Mouse (Mus musculus): ENCODE data around the gene Lgals2.
A peak's percentile ranks its signal among the peaks of the same experiment; 100 is the strongest.

The Lgals2 gene

DNA sequence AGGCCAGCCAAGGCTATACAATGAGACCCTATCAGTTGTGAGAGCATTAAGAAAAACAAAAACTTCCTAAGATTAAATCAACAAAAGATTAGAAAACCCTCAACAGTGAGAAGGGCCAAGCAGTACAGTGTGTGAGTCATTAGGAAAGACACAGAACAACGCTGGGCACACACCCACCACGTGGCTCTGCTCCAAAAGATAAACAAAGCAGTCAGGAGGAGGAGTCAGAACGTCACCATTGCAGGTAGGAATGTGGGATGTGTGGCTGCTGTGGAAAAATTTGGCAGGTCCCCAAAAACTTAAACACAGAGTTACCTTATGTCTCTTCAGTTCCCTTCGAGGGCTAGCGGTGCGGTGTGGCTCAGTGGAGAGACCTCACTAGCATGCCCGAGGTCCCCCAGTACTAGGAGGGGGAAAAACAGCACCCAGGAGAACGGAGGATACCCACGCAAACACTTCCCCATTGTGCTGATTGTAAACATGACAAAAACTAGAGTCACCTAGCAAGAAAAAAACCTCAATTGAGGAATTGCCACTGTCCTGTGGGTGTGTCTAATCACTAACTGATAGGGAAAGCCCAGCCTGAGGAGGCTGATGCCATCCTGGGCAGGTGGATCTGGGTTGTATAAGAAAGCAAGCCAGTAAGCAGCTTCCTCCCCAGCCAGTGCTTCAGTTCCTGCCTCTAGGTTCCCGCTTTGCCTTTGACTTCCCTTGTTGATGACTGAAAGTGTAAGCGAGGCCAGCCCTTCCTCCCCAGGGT is 39.8 kb downstream of the Lgals2 start:
- peak; percentile 40 for DNase-seq (ENCODE audit: low read depth)

DNA sequence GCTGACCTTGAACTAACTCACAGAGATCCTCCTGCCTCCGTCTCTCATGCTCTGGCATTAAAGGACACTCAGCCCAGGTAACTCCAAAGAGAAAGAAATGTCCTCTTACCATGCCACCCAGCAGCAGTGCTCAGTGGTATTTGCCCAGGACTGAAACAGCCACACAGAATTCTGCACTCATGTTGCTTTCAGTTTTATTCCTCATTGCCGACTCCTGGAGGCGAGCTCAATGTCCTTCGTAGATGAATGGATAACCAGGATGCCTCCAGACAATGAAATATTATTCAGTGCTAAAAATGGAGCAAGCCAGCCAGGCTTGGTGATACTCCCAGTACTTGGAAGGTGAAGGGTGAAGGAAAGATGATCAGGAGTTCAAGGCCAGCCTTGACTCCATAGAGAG is 41.7 kb downstream of the Lgals2 start:
- no peak for DNase-seq (ENCODE audit: low read depth)

DNA sequence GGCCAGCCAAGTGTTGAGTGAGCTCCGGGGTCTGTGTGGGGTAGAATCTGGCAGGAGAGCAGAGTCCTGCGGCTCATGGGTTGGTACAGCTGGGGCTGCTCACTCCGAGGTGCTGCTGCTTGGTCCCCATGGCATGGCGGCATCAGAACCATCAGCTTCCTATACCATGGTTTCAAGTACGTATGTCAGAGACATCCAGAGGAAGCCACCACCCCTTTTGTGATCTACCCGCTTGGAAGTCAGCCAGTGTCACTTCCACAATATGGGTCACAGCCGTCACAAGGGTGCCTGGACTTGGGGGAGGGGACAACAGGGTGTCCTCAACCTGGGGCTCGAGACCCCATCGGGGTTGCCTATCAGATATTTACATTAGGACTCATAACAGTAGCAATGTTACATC is 45.2 kb downstream of the Lgals2 start:
- DNase-seq (ENCODE audit: low read depth), result peak; percentile 43

DNA sequence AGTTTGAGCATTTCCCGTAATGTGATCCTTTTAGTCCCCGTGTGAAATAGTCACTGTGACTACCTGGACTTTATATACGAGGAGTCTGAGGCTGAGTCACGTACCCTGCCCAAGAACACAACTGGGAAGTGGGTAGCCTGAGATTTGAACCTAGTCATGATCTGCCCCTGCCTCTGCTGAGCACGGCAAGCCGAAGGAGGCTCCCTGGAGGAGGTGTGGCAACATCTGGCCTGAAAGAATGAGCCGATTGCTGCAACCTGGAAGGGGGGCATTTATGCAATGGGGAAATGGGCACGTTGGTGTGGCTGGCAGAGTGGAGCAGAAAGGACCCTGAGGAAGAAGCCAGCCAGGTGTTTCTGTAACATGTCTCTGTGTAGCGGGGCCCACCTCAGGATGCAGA is 45.6 kb downstream of the Lgals2 start:
- no peak for DNase-seq (ENCODE audit: low read depth)

- DNase-seq (ENCODE audit: low read depth), result no peak
These were observed 46.3 kb downstream of the Lgals2 start for GRCm38 (mm10) chr15:78808980-78809379.

GRCm38 (mm10) chr15:78807141-78807540 is 48.2 kb downstream of the Lgals2 start:
- no peak for DNase-seq (ENCODE audit: low read depth)

- DNase-seq (ENCODE audit: low read depth), result no peak
These were observed 48.7 kb downstream of the Lgals2 start for GRCm38 (mm10) chr15:78806614-78807013.

DNA sequence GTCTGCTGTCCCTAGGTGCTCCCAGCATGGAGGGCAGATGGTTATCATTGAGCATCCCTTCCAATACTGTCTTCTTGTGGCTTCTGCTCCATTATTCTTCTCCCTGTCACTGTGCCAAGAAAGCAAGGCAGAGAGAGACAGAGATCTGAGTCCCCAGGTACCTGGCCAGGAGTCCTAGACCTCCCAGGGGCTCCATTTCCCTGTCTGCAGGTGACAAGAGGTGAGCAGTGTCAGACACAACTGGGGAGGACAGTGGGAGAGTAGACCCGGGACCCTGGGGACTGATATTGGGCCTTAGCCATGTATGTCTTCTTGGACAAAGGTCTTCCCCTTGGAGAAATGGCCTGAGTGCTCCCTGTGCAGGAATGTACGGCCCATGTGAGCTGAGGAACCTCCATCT is 50.0 kb downstream of the Lgals2 start:
- no peak for DNase-seq (ENCODE audit: low read depth)

DNA sequence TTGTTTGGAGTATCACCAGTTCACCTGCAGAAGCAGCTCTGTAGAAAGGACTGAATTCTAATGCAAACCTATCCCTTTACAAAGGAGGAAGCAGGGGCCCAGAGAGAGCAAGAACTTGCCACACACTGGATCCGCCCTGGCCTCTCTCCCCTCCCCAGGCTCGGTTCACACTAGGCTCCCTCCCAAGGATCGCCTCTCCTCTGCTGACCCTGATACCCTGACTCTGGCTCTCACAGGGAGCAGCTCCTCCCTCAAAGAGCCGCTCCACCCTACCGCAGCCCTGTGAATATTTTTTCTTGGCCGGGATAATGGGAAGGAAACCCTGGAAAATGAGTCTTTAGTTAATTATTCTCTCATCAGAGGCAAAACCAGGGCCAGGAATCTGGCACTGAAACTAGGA is 51.0 kb downstream of the Lgals2 start:
- no peak for DNase-seq (ENCODE audit: low read depth)

DNA sequence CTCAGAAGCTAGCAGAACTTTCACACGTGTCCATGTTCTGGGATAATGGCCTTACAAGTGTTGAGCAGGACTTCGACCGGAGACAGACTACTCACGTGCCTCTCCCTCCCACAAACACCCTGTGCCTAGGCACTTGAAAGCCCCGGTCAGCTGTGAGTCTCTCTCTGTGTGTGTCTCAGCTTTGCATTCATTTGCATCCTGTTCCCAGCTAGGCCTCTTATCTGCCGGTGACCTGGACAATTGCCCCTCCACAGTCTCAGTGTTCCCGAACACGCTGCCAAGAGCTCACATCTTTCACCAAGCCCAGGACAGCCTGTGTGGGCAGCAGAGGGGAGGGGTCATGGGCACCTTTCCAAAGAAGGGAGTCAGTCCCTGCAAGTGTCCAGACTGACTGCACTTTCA is 51.8 kb downstream of the Lgals2 start:
- no peak for DNase-seq (ENCODE audit: low read depth)

DNA sequence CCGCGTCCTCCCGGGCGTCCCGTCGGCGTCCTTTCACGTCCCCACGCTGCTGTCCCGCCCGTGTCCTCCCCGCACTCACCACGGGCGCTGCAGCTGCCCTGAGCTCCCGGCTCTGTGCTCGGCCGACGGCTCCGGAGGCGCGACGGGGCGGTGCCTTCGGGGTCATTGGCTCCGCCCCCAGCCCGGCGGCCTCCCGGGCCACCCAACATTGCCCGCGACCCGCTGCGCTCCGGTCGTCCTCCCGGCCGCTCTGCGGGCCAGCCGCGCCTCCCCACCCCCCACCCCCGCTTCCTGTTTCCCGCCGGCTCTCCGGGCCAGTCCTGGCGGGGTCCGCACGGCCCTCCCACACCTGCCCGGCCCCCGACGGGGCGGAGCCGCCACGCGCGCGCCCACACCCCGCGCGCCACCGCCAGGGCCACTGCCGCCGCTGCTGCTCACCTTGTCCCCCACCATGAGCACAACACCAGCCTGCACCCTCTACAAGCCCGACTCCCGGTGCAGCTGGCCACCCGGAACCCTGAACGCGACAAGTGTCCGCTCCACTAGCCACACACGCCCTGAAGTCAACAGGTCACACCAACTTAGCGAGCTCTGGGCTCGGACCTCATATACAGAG is 52.4 kb downstream of the Lgals2 start, which contains the start of gene Card10:
Gene Card10, minus strand, starts transcription at position 267 of the 616 bp plus-strand sequence.
- peak; percentile 58 for DNase-seq (ENCODE audit: low read depth)

GRCm38 (mm10) chr15:78801971-78802741 is 53.2 kb downstream of the Lgals2 start:
- peak; percentile 60 for DNase-seq (ENCODE audit: low read depth)

DNA sequence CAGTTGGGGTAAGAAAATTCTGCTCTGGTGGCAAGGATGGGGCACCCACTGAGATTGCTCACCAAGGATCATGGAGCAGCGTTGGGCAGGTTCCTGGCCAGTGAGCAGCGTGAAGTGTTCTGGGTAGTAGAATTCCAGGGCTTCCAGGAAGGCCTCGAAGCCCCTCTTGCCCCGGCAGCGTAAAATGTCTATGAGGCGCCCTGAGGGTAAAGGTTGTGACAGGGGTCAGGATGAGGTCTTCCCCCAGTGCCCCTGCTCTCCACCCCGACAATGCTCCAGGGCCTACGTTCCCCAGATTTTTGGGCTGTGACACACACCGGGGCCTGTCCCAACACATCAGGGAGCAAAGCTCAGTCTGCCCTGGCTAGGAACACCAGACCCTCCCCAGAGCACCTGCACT is 53.8 kb downstream of the Lgals2 start:
- DNase-seq (ENCODE audit: low read depth), result no peak

All from naive thymus-derived CD4-positive, alpha-beta T cell, adult 2 months (primary cell).